Mouse (Mus musculus) kidney, embryonic 16.5 days (tissue): ENCODE data around the gene Slc24a3. TPM values are rescaled to one million over a fixed set of nuclear protein-coding genes. Genes with fewer than 3 reads are reported as not detected.
A peak's percentile ranks its signal among the peaks of the same experiment; 100 is the strongest.

Experiments used
- ATAC-seq: fragments of 200-750 bp; cut with Nextera tagmentation; 2 replicates; pipeline ENCODE4 v1.8.0; 2017; ENCODE audit warnings: moderate TSS enrichment; ENCODE audit not compliant: low FRiP score, low TSS enrichment
- H3K27ac ChIP-seq: fragments of 300-500 bp; sonication (generic); 2 replicates; pipeline ENCODE4 v1.5.1; 2014; ENCODE audit warnings: low read length
- H3K27me3 ChIP-seq: fragments of 300-500 bp; sonication (generic); 2 replicates; pipeline ENCODE4 v1.6.1; 2014; ENCODE audit warnings: low read length, control low read depth, mixed read lengths; ENCODE audit not compliant: insufficient read depth
- H3K36me3 ChIP-seq: fragments of 300-500 bp; sonication (generic); 2 replicates; pipeline ENCODE4 v1.6.1; 2014; ENCODE audit warnings: low read length, control low read depth, mixed read lengths; ENCODE audit not compliant: insufficient read depth
- H3K4me1 ChIP-seq: fragments of 300-500 bp; sonication (generic); 2 replicates; pipeline ENCODE4 v1.6.1; 2014; ENCODE audit warnings: low read length, control low read depth, mixed read lengths; ENCODE audit not compliant: insufficient read depth
- H3K4me2 ChIP-seq: fragments of 300-500 bp; sonication (generic); replicated peaks from 2 replicates; pipeline ENCODE4 v1.6.1; 2014; ENCODE audit warnings: low read depth, low read length
- H3K4me3 ChIP-seq: fragments of 300-500 bp; sonication (generic); 2 replicates; pipeline ENCODE4 v1.5.1; 2014; ENCODE audit warnings: mild to moderate bottlenecking, low read length
- H3K9ac ChIP-seq: fragments of 300-500 bp; sonication (generic); replicated peaks from 2 replicates; pipeline ENCODE4 v1.6.1; 2014; ENCODE audit warnings: low read length
- H3K9me3 ChIP-seq: fragments of 300-500 bp; sonication (generic); 2 replicates; pipeline ENCODE4 v1.6.1; 2016; ENCODE audit warnings: low read length, control low read depth
- WGBS: fragments of 180-500 bp; shearing (Covaris S2); extraction: QIAGEN DNeasy Blood & Tissue Kit; methylation state at CpG from one replicate; pipeline ENCODE4 v1.1.7; 2014; 5-methylcytosine and 5-hydroxymethylcytosine counted together
- polyA plus RNA-seq: library from polyadenylated mRNA; unstranded; fragments of >200 nt; fragmentation: Nextera tagmentation; extraction: Ambion mirVana; gene quantifications from 2 replicates; pipeline ENCODE4 v1.2.1, GENCODE M21; 2015

Gene Slc24a3
- polyA plus RNA-seq, 1 experiment from 2014 or later, result 1.0 TPM

DNA sequence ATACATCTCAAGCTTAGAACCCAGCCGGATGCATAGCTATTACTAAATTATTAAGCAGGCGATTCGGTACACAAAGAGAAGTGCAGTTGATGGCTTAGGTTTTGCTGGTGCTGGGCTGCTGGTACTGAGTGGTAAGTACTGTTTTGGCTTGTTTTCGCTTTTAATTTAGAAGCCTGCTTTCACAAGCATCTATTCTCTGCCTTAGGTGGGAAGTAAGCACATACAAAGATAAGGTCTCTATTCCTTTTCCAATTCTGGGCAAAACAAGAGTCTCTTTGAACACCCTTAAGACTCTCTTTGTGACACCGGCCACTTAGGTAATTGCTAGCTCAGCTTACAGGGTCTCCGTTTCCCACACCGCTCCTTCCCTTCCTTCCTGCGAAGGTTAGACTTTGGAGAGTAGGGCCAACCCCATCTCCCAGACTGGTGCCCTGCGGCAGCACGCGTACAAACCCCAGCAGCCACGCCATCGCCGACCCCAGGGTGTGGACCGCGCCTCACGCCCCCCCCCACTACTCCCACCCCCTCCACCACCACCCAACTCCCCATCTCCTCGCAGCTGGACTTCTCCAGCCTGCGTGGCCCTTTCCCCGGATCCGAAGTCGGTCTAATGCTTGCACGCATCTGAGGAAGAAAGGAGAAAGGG, 507.1 kb downstream of the Slc24a3 start:
- peak; percentile 32 for ATAC-seq
- Histone ChIP-seq H3K27ac (peak overlapping the region; percentile 93), H3K4me2 (peak overlapping the region; percentile 87), H3K9me3 (peaks cover 8% of the 10 kb centered on the region), H3K4me3 (peak overlapping the region; percentile 71), H3K27me3 (no peaks in the 10 kb centered on the region), H3K9ac (peak overlapping the region; percentile 87), H3K4me1 (peaks cover 48% of the 10 kb centered on the region), H3K36me3 (peaks cover 3% of the 10 kb centered on the region; the same call in 1 of the 2 replicates)
- 2% methylated on average over 21 of the region's 23 CpGs for WGBS

DNA sequence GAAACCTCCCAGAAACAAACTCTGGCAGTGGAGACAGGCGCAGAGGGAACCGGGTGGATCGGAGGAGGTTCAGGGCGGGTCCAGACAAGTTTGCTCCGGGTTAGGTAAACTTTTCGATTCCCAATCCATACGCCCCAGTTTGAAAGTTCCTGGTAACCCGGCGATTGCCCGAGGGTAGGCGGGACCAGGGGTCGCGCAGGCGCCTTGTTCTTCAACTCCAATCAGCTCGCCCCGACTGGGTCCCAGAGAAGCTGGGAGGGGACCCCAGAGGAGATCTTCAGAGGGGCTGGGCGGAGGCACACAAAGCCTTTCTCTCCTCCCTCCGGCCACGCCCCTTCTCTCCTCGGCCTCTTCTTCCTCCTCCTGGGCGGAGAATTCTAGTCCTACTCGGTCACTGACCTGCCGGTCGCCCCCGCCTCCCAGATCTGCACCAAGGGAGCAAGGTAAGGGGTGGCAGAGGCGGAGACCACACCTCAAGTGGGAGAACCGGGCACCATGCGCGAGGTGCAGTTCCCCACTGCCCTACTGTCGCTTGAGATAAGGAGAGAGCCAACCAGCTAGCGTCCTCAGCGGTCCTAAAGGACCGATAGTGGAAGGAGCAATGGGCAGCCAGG, 507.7 kb downstream of the Slc24a3 start, which contains the start of gene Rin2:
Gene Rin2 (plus strand): TSS at position 74 of the 614 bp plus-strand sequence.
- Histone ChIP-seq H3K27me3 (no peaks in the 10 kb centered on the region), H3K4me1 (peaks cover 55% of the 10 kb centered on the region), H3K36me3 (peaks cover 3% of the 10 kb centered on the region; the same call in 1 of the 2 replicates), H3K9me3 (peaks cover 8% of the 10 kb centered on the region), H3K27ac (peak within 1 kb of the TSS; percentile 93), H3K9ac (peak within 1 kb of the TSS; percentile 87), H3K4me3 (peak within 1 kb of the TSS; percentile 71), H3K4me2 (peak within 1 kb of the TSS; percentile 87)
- peak; percentile 86 for ATAC-seq
- WGBS, result 0% methylated on average over 33 of the region's 33 CpGs

DNA sequence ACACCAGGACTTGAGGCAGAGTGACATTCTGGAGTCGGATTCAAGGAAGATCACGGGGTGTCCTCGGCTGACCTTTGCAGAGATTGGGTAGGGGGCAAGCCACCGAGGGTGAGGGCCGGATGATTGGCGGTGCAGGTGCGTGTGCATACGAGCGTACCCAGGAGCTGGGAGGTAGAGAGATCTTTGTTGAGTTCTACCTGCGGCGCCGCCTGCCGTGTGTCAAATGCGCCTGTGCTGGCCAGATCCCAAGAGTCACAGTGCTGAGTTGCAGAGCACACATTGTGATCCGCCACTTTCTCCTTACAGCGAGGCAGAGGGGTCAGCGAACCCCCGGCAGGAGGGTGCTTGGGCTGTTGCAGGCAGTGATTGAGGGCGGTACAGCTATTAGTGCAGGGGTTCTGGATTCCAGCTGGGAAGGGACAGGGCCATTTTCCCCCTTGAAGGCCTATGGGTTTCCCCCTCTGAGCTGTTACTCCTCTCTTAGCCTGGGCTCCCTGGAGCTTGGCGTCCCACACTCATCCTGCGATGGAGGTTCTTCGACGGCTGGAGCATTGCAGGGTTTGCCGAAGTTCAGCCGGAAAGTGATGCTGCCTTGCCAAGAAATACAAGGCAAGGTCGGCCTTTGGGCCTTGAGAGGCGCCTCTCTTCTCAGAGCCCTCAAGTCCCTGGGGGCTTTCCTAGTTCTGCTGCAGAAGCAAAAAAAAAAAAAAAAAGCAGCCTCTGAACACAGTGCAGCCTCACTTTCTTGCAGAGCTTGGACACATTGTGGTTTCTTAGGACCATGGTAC, 508.4 kb downstream of the Slc24a3 start:
- Histone ChIP-seq H3K4me3 (peak overlapping the region; percentile 71), H3K9ac (peak overlapping the region; percentile 87), H3K27ac (peak overlapping the region; percentile 93), H3K9me3 (peaks cover 8% of the 10 kb centered on the region), H3K4me2 (peak overlapping the region; percentile 87), H3K27me3 (no peaks in the 10 kb centered on the region), H3K4me1 (peaks cover 62% of the 10 kb centered on the region), H3K36me3 (peaks cover 3% of the 10 kb centered on the region; the same call in 1 of the 2 replicates)
- WGBS, result under 1% methylated on average over 27 of the region's 27 CpGs
- peak; percentile 46 for ATAC-seq

DNA sequence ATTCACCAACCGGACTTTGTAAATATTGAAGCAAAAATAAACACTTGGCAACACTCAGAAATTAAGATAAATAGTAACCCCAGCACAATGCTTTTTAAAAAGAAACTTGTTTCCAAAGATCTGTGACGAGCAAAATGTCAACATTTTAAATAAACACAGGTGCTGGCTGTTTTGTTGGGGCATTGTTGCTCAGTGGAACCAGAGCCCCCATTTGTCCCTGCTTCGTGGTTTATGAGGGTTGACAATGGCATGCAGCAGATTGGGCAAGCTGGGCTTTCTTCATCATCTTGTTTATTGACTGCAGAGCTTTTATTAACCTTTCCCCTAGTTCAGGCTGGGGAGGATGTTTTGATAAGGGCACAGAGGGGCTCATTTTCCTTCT, 509.0 kb downstream of the Slc24a3 start:
- Histone ChIP-seq H3K9ac (peak overlapping the region; percentile 87; the same call in 1 of the 2 replicates), H3K27me3 (no peaks in the 10 kb centered on the region), H3K4me1 (peaks cover 68% of the 10 kb centered on the region), H3K27ac (peak overlapping the region; percentile 93), H3K9me3 (peaks cover 8% of the 10 kb centered on the region), H3K36me3 (peaks cover 3% of the 10 kb centered on the region; the same call in 1 of the 2 replicates), H3K4me3 (peak overlapping the region; percentile 71), H3K4me2 (peak overlapping the region; percentile 87)
- WGBS, result 14% methylated on average over 3 of the region's 3 CpGs
- ATAC-seq, result no peak; the same call in 1 of the 2 replicates

DNA sequence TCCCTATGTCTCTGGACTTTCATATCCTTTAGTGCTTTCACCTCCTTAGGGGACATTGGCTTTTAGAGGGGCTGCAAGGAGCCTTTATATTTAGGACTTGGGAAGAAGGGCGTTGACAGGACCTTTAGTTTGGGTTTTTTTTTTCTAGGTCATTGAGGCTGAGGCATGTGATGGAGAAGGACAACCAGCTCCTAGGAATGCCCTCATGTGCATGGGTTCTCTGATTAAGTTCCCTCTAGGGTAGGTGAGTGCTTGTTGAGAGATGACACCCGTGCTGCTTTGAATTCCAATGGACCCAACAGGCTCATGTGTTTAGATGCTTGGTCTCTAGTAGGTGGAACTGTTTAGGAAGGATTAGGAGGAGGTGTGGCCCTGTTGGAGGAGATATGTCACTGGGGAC, 509.4 kb downstream of the Slc24a3 start:
- Histone ChIP-seq H3K9ac (no peak overlapping the region), H3K27me3 (no peaks in the 10 kb centered on the region), H3K36me3 (peaks cover 3% of the 10 kb centered on the region; the same call in 1 of the 2 replicates), H3K4me2 (peak overlapping the region; percentile 87), H3K4me3 (peak overlapping the region; percentile 71), H3K4me1 (peaks cover 70% of the 10 kb centered on the region), H3K27ac (peak overlapping the region; percentile 93), H3K9me3 (peaks cover 8% of the 10 kb centered on the region)
- no peak for ATAC-seq
- 27% methylated on average over 2 of the region's 2 CpGs for WGBS

DNA sequence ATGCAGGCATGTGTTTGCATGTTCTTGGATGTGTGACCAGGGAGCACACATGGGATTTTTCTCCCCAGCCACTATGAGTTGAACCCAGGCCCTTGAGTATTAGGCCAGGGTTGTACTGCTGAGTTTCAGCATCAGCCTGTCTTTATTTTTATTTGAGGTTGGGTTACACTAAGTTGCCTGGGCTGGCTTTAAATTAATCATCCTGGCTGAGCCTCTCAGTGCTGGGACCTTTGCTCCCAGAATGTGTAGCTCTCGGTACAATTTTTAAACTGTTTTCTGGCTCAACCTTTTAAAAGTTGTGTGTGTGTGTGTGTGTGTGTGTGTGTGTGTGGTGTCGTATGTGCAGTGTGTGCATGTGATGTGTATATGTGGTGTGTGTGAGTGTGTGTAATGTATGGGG, 512.6 kb downstream of the Slc24a3 start:
- Histone ChIP-seq H3K27ac (peak overlapping the region; percentile 61; the same call in 1 of the 2 replicates), H3K4me1 (peaks cover 79% of the 10 kb centered on the region), H3K9ac (no peak overlapping the region), H3K36me3 (peaks cover 7% of the 10 kb centered on the region; the same call in 1 of the 2 replicates), H3K9me3 (peaks cover 8% of the 10 kb centered on the region), H3K27me3 (no peaks in the 10 kb centered on the region), H3K4me3 (no peak overlapping the region), H3K4me2 (no peak overlapping the region)
- WGBS, result 29% methylated on average over 2 of the region's 2 CpGs
- ATAC-seq, result no peak

DNA sequence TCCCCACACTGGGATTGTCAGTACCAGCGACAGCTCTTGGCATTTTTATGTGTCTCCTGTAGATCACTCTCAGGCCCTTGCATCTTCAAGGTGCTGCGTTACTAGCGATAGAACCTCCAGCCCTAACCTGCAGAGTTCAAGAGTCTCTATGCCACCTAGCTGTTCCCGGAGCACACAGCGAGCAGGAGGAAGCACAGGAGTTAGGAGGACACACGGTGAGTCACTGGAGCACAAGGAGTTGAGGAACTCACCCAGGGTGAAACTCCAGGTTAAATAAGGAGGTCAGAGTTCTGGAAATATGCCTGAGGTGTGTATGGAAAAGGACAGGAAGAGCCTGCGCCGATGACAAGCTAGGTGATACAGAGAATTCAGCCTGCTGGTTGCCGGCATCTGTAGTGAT, 513.2 kb downstream of the Slc24a3 start:
- no peak overlapping the region for H3K4me3 ChIP-seq
- WGBS, result 49% methylated on average over 9 of the region's 9 CpGs
- no peak for ATAC-seq
- H3K9ac ChIP-seq, result no peak overlapping the region
- H3K4me2 ChIP-seq, result no peak overlapping the region
- no peaks in the 10 kb centered on the region for H3K27me3 ChIP-seq
- peaks cover 83% of the 10 kb centered on the region for H3K4me1 ChIP-seq
- peaks cover 7% of the 10 kb centered on the region; the same call in 1 of the 2 replicates for H3K36me3 ChIP-seq
- H3K27ac ChIP-seq, result peak overlapping the region; percentile 61
- peaks cover 8% of the 10 kb centered on the region for H3K9me3 ChIP-seq

DNA sequence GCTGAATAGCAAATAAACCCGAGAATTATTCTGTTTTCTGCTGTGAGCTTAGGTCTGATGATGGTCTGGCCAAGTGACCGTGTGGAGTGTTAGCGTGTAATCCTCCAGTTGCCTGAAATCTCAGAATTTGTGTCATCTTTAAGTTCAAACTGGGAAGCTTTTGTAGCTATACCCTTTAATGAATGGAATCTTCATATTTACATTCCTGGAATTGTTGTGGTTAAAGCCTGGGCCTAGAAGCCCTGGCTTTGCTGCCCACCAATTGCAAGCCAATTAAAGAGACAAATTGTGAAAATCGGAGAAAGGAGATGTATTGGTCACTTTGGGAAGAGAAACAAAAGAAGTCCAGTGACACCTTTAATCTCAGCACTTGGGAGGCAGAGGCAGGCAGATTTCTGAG, 514.1 kb downstream of the Slc24a3 start:
- H3K4me3 ChIP-seq, result no peak overlapping the region
- peaks cover 7% of the 10 kb centered on the region; the same call in 1 of the 2 replicates for H3K36me3 ChIP-seq
- WGBS, result 77% methylated on average over 4 of the region's 4 CpGs
- H3K27me3 ChIP-seq, result no peaks in the 10 kb centered on the region
- no peak for ATAC-seq
- H3K4me1 ChIP-seq, result peaks cover 75% of the 10 kb centered on the region
- H3K4me2 ChIP-seq, result no peak overlapping the region
- no peak overlapping the region for H3K9ac ChIP-seq
- H3K27ac ChIP-seq, result peak overlapping the region; percentile 61; the same call in 1 of the 2 replicates
- peaks cover 8% of the 10 kb centered on the region for H3K9me3 ChIP-seq

DNA sequence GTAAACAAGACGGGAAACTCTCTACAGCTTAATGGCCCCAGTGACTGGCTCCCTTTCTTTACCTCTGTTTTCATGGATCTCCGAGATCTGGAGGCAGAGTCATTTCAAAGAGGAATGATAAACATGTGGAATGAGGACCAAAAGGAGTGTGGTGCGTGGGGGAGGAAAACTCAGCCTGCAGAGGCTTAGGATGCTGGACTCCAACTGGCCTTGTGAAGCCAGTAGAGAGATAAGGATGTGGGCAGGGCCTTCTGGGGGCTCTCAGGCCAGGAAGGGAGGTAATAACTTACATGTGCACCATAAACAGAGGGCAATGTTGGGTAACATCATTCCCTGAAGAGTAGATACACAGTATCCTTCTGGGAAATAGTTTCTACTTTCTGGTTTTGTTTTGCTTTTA, 515.4 kb downstream of the Slc24a3 start:
- no peak overlapping the region for H3K4me3 ChIP-seq
- H3K9me3 ChIP-seq, result no peaks in the 10 kb centered on the region
- H3K9ac ChIP-seq, result no peak overlapping the region
- H3K4me1 ChIP-seq, result peaks cover 62% of the 10 kb centered on the region
- H3K27me3 ChIP-seq, result no peaks in the 10 kb centered on the region
- 0 out of 2 replicates have a peak, but pooled peaks cover 4% of the 10 kb centered on the region for H3K36me3 ChIP-seq
- no peak for ATAC-seq
- no peak overlapping the region for H3K4me2 ChIP-seq
- 24% methylated on average over 3 of the region's 3 CpGs for WGBS
- peak overlapping the region; percentile 58; the same call in 1 of the 2 replicates for H3K27ac ChIP-seq
